Mouse (Mus musculus) lung, postnatal 36 days (tissue): ENCODE measurements around the gene Rab8a.

Experiments
- DNase-seq: peaks from one replicate; pipeline ENCODE4 v3.0.0; 2022; ENCODE audit warnings: mixed read lengths

The Rab8a gene

DNA sequence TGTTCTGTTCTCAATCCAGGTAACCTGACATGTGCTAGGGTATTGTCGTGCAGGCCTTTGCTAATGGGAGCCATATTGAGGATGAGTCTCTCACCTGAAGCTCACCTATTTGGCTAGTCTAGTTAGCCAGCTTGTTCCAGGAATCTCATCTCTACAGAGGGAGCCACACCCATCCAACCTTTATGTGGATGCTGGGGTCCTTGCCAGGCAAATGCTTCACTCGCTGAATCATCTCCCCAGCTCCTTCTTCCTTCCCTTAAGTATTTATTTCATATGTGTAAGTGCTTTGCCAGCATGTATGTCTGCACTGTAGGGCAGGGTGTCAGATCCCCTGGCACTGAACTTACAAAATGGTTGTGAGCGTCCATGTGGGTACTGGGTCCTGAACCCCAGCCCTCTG, 14.4 kb upstream of the Rab8a start:
- DNase-seq = no peak

DNA sequence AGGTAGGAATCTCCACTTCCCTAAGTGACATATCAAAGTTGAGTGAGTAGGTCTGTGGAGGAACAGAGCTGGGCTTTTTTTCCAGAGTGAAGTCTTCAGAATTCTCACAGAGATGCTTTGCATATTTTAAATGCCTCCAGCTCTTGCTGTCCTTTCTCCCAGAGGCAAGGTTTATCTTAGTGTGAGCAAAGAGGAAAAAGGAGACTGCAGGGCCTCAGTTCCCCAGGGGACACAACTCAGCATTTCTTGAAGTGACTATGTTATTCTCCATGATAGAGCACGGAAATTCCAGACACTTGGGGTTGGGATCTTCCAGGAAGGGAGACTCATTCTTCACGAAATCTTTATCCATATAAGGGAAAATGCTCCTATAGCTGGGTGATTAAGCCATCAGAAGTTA, 13.7 kb upstream of the Rab8a start:
- DNase-seq = no peak

DNA sequence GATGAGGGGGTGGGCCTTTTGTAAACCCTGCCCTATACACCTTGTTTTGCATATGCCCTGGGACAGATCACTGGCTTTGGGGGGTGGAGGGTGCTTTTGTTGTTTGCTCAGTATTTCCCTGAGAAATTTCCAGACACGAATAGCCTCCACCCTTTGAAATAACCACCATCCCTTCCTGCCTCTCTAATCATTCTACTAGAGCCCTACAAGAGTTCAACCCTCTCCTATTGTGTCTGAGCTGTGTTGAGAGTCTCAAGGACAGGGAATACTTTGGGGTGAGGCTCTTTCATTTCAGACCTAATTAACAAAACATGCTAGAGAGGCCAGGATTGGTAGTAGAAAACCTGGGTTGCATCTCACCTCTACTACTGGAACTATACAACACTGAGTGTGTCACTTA, 11.9 kb upstream of the Rab8a start:
- DNase-seq = no peak

DNA sequence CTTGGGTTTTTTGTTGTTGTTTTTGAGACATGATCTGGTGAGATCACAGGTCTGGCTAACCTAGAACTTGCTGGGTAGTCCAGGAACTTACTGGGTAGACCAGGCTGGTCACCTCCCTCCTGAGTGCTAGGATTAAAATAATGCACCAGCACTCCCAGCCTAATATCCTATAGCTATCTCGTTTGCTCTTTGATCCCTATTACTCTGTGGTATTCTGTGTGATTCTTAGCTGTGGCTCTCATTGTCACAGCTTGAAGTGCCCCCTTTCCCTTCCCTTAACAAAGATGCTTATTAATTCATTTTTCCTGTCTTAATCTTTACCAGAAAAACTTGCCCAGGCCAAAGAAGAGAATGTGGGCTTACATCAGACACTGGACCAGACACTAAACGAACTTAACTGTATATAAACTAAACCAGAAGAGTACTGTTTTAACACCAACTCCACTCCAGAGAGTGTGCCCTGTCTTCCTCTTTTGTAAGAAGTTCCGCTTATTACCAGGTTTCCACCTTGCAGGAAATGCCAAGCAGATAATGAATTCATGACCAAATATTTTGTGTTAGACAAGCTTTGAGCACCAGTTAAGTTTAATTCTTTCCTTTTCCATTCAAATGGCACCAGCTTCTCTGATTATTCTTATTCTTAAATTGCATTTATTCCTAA, 9.5 kb upstream of the Rab8a start:
- no peak for DNase-seq

DNA sequence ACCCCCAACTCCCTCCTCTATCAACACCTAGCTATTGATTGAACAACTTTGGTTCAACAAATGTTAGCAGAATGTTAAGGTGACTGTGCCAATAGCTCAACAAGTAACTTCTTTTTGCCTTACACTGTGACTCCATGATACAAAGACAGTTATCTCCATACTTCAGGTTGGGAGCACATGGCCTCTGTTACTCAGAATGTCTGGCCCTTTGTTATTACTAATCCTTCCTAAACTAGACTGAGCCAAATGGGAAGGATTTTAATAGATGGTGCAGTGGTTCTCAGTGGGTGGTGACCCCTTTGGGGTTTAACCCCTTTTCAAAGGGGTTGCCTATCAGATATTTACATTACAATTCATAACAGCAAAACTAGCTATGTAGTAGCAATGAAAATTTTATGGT, 7.6 kb upstream of the Rab8a start:
- DNase-seq = no peak

DNA sequence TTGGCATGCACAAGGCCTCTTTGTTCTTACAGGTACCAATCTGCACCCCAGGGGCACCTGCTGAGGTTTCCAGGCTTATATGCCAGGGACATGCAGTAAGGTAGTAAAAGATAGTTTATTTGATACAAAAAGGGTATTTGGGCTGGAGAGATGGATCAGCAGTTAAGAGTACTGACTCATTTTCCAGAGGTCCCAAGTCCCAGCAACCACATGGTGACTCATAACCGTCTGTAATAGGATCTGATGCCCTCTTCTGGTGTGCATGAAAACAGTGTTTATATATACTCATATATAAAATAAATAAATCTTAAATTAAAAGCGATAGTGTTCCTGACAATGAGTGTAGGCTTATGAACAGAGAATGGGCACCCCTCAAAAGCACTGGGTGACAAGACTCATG, 2.9 kb upstream of the Rab8a start:
- no peak for DNase-seq

DNA sequence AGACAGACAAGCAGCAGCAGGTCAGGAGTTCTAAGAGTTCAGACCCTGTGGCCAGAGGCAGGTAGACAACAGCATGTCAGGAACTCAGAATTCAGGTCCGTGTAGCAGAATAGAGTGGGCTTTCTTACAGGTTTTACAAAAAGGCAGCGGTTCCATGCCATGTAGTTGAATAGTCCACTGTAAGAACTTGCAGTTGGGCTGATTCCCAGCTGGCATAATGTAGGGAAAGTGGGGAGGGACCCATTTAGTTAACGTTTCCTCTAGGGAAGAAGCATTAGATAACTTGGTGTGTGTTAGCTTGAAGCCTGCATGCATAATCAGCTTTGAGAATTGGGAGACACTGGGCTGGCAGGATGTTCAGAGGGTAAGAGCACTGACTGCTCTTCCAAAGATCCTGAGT, 2.3 kb upstream of the Rab8a start:
- no peak for DNase-seq

DNA sequence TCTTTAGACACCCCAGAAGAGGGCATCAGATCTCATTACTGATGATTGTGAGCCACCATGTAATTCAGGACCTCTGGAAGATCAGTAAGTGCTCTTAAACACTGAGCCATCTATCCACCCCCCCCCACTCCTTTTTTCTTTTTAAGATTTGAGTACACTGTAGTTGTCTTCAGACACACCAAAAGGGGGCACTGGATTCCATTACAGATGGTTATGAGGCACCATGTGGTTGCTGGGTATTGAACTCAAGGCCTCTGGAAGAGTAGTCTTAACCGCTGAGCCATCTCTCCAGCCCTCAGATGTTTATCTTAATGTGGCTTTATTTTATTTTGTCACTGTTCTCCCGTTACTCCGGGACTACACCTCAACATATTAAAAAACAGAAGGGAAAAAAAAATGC, 993 bp upstream of the Rab8a start:
- no peak for DNase-seq

DNA sequence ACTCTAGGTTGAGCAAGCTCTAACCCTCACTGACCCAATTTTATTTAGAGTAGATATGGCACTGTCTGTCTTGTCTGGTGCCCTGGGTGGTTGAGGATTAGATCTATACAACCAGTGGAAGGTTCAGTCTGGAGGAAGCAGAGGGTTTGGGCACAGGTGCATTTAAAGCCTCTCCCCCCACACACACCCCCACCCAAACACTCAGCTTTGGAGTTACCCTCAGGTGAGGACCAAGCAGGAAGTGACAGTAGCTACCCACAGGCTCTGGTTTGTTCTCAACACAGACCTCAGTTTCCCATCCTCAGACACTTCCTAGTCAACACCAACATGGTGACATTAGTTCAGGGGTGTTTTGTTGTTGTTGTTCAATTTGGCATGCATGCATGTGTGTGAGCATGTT, 1.8 kb downstream of the Rab8a start:
- no peak for DNase-seq

DNA sequence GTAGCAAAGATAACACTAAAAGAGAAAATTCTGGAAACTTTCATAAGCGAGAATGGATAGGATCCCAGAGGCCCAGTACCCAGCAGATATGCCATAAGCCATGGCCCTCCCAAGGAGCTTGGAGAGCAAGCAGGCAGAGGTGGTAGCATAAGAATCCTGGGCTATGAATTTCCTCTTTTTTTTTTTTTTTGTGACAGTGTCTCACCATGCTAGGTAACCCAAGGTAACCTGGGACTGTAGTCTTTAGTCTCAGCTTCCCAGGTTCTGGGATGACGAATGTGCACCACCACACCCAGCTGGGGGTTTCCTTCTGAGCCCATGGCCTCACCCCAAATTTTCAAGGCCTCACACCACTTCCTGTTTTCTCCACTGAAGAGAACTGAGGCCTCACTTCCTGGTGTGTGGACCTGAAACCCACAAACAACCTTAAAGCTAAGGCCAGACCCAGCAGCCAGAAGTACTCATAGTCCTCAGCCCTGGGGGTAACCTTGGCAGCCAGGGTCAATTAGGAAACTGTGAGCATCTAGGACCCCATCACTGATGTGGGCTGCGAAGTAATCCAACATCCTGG, 8.2 kb downstream of the Rab8a start:
- DNase-seq = peak; percentile 64

DNA sequence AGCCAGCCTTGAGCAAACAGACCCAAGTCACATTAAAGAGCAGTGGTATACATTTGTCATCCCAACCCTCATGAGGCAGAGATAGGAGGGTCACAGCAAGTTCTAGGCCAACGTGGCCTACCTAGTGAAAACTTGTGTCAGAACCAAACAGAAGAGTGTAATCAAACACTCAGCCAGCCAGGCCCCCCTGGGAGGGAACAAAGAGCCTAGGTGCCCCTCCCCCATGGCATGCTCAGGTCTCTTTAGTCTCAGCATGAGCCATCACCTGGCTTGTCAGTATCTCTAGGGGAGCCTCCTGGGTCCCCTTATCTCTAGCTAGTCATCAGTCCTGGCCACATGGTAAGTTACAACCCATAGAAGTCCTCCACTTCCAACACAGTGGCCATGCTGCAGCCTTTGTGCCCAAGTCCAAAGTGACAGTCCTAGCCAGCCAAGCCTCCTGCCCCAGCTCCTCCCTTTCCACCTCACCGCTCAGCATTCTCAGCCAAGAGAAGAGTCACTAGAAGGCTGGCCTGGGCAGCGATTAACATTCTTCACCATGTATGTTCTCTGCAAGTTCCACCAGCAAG, 8.8 kb downstream of the Rab8a start:
- no peak for DNase-seq

DNA sequence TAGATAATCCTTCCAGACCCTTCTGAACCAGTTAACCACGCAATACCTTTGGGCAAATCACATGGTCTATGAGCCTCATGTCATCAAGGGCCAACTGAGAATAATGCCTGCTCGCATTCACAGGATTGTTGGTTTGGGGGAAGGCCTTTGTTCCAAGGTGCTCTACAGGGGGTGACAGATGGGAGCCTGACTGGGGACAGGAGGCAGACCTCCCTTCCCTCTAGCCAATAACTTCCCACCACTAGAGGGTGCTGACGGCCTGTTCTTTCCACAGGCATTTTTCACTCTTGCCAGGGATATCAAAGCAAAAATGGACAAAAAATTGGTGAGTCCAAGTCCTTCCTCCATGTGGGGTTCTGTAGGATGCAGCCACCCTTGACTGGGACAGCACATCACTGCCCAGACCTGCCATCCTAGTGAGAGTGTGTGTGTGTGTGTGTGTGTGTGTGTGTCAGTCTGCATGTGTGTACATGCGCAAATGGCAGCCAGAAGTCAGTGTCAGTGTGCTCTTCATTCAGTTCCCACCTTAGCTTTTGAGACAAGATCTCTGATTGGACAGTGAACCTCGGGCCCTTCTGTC, 16.4 kb downstream of the Rab8a start:
- peak; percentile 88 for DNase-seq

DNA sequence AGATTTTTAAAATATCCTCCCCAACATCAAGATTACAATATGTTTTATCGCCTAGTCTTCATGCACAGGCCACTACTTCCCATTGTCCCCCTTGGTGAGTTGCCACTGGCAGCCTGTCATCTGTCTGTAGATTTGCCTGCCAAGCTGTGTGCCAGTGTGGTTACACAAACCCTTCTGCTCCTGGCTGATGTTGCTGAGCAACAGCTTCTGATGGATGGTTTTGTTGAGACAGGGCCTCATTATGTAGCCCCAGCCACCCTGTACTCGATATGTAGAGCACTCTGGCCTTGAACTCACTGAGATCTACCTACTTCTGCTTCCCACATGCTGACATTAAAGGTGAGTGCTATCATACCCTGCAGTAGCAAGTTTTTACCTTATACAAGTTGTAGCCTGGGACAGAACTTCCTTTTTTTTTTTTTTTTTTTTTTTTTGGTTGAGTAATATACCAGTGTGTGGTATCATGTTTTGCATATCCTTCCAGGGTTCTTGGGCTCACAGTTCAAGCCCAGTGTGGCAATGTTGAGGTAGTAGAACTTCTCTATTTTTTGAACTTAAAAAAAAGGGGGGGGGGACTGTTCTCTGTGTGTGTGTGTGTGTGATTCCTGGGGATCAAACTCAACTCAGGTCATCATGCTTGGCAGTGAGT, 22.7 kb downstream of the Rab8a start:
- peak; percentile 38 for DNase-seq

DNA sequence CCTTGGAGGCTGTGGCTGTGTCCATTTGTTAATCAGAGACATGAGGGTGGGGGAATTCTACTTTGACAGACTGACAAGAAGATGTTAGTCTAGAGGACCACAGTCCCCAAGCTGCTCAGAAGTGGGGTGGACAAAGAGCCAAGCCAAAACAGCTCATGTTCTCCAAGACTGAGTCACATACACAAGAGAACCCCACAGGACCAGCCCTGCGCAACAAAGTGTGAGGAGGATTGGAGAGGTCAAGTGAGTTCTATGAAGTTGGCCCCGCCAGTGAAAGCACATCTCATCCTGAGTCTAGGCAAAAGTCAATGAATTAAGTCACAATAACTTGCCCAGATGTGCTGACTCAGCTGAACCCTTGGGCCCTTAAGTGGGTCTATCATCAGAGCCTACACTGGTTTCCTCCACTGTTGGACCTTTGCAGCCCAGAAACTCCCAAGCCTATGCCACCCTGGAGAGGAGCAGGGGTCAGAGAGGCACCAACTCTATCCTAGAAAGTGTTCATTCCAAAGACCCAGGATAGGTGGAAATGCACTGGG, 26.9 kb downstream of the Rab8a start:
- no peak for DNase-seq

DNA sequence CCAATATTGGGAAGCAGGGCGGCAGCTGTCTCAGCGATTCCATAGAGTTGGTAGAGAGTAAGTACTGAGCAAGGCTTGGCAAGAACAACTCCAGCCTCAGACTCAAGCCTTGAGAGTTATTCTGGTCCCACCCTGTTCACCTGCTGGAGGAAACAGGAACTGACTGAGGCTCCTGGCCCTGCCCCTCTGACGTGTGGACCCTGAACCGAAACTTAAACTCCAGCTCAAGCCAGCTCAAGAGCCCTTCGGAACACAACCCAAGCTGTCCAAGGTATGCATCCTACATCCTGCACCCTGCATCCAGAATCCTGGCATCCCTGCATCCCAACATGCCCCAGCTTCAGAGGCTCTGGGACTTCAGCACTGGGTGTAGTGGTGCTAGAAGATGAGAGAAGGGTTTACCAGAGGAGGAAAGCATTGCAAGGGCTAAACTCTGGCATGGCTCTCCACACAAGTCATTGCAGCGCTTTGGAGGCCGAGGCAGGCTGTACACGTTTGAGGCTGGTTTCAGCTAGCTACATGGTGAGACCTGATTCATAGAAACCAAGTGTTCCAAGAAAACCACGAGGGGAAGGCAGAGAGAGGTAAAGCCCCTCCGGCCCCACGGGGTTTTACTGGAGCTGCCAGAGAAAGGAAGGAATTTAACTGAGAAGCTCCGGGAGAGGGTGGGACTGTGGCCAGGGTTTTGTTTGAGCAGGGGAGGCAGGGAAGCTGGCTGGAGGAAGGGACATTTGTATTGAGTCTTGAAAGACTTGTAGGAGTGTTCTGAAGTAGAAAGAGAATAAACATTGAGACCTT, 28.6 kb downstream of the Rab8a start, which contains the start of gene Hsh2d:
TSS of gene Hsh2d (plus strand) at position 222 of the 798 bp plus-strand sequence.
- DNase-seq = peak; percentile 76

DNA sequence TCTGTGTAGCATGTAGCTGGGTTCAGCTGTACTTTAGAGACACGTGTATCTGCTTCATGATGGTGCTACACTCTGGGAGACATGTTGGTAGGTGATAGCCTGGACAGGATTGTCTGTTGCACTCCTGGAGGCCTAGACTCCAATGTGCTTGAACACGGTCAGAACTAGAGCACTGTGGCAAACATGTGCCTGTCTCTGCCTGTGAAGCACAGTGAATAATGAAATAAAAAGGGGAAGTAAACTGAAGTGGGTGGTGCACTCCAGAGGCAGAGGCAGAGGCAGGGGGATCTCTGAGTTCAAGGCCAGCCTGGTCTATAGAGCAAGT, 29.2 kb downstream of the Rab8a start:
- no peak for DNase-seq

DNA sequence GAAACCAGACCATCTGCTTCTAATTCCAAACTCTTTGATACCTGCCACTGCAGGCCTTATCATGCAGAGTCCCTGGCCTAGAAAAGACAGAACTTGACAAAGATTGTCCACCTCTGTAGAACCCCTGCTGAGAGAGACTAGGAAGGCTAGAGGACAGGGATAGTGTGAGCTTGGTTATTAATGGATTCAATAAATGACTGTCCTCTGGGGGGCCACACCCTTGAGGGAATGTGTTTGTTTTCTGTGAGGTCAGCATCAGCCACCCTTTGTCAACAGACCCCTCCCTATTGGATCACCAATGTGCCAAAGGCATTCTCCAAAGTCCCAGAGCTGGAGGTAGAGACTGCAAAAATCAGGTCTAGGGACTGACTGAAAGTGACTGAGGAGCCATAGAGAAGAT, 31.1 kb downstream of the Rab8a start:
- no peak for DNase-seq

DNA sequence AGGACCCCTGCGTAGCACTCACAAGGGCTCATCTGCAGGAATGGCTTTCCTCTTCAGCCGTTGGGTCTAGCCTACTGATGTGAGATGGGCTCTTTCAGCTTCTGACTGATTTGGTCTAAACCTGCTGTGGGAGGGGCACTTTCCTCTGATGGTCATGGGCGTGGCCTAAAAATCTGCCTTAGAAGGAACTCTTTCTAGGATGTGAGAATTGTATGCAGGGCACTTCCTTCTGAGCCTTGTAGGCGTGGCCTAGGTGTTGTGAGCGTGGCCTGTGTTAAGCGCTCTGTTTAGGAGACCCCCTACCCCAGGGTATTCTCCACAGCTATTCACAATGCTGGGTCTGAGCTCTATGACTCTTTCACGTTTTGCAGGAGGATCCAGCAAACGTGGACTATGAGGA, 37.0 kb downstream of the Rab8a start:
- no peak for DNase-seq

DNA sequence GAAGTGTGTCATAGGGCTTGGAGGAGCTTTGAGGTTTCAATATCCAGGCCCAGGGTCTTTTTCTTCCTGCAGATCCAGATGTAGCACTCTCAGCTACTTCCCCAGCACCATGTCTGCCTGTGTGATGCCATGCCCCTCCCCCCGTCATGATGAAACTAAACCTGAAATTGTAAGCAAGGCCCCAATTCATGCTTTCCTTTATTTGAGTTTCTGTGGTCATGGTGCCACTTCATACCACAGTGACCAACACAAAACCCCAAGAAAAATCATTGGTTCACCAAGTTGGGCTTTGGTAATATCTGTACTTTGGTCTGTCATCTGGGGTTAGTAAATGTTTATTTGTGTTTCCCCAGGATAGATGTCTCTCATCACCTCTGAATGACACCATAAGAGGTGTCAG, 47.6 kb downstream of the Rab8a start:
- DNase-seq = no peak

DNA sequence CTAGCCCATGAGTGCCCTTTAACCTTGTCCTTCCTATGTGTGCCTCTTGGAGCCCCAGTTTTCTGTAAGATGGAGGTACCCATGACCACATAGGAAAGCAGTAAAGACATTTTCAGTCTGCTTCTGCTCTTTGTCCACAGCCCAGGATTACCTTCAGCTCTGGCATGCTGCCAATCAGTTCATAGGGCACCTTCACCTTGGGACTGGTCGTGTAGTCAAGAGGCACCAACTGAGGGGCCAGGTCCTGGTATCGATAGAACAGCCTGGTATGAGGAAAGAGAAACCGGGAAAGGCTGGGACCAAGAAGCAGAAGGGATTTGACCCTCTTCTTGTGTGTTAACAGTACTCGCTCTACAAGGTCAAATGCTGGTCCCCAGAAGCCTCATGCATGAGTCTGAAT, 49.2 kb downstream of the Rab8a start:
- DNase-seq = no peak

DNA sequence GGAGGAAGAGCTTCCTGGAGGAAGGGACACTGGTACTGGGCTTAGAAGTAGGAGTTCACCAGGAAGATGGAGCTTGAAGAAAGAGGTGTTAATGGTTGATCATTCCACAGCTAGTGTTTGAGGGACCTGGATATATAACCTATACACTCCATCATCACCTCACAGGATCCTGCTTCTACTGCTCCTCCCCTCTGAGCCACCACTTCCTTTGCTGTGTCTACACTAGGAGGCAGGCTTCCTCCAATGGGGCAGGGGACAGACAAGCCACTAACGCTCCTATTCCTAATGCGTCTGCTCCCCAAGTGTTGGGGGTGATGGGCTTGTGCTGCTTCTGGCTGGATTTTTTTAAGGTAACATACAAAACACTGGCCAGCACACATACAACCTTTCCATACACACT, 49.7 kb downstream of the Rab8a start:
- no peak for DNase-seq

DNA sequence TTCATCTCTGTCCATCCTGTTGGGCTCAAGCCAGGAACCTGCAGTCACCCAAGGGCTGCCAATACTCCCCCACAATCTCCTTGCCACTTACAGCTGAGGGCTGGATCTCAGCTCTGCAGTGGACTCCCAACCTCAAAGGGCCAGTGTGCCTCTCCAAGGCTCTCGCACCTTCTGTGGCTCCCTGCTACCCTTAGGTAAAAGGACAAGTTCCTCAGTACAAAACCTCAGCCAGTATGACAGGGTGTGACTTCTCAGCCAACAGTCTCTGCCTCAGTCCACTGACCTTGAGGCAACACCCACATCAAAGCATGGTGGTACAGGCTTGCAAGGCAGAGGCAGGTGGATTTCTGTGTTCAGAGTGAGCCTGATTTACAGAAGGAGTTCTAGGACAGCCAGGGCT, 50.8 kb downstream of the Rab8a start:
- DNase-seq = no peak

DNA sequence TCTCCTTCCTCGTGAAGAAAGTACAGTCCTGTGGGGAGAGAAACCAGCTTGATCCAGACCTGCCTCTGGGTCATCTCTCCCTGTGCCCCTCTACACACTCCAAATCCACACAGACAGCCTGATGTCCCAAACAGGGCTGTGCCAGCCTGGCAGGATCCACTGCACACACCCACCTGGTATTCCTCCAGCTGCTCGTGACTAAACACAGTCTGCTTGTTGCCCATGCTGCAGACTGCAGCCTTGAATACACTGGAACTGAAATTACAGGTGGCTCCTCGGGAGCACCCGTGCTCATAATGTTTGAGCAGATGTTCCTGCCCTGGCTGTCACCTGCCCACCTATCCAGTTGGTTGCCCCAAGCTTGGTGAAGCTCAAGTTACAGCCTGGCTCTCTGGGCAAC, 51.8 kb downstream of the Rab8a start, which contains the start of gene Cib3:
TSS of gene Cib3 (minus strand) at position 87 of the 400 bp plus-strand sequence.
- DNase-seq = no peak
